Mouse (Mus musculus): ENCODE measurements around the gene Fbxo27.

The Fbxo27 gene

DNA sequence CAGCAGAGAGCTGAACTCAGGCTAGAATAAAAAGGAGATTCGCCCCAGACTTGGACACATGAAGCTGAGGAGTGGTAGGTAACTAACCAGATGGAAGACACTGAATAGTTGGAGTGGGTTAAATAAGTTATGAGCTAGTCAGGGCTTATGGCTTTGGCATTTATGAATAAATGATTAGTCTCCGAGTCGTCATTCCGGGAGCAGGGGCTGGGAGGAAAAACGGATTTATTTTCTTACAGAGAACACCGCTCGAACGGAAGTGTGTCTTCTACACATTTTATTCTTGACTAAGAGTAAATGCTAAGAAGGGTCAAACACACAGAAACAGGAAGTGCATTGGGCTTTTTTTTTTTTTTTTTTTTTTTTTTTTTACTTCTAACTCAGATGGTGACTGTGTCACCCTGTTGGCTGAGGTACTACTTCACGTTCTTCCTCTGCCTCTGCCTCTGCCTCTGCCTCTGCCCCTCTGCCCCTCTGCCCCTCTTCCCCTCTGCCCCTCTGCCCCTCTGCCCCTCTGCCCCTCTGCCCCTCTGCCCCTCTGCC lies 10.0 kb downstream of the Fbxo27 start:
- DNase-seq (ENCODE audit: extremely low spot score, low spot score), result no peak

DNA sequence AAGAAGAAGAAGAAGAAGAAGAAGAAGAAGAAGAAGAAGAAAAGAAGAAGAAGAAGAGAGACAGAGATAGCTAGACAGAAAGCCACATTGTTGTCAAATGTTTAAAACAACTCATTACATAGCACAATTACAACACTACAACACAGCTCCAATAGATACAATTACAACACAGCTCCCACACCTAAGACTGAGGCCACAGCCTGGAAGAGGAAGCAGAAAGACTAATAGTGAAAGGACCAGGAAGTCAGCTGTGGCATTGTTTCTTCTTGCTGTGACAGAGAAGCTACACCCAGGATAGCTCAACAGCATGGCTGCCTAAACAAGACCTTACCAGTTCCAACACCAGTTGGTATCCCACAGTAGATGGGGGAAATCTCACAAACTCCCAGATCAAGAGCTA lies 16.8 kb downstream of the Fbxo27 start:
- no peak for DNase-seq (ENCODE audit: extremely low spot score, low spot score)

DNA sequence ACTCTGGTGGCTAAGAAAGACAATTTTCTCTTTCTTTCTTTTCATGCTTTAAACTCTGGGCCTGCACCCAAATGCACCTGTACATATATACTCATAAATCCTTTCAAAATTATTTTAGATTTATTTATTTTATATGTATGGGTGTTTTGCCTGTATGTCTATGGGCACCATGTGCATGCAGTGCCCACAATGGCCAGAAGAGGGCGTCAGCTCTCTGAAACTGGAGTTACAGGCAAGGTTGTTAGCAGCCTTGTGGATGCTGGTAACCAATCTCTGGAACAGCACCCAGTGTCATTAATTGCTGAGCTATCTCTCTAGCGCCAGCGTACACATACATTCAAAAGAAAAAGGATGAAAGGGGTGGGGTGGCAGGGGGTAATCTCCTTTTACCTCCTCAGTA lies 18.3 kb downstream of the Fbxo27 start:
- no peak for DNase-seq (ENCODE audit: extremely low spot score, low spot score)

GRCm38 (mm10) chr7:28714667-28715066 lies 22.0 kb downstream of the Fbxo27 start:
- no peak for DNase-seq (ENCODE audit: extremely low spot score, low spot score)

DNA sequence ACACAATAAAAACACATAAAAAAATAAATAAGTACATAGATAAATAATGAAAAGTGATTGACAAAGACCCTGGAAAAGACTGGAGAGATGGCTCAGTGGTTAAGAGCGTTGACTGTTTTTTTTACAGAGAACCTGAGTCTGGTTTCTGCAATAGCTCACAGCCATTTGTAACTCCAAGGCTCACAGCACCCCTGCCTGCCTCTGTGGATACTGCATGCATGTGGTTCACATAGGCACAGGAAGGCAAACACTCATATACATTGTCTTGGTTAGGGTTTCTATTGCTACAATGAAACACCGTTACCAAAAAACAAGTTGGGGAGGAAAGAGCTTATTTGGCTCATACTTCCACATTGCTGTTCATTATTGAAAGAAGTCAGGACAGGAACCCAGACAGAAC lies 22.9 kb downstream of the Fbxo27 start:
- no peak for DNase-seq (ENCODE audit: extremely low spot score, low spot score)

- DNase-seq (ENCODE audit: extremely low spot score, low spot score), result peak; percentile 73
Measured at GRCm38 (mm10) chr7:28716590-28717281, 24.1 kb downstream of the Fbxo27 start, which contains the start of gene Fbxo17. Gene Fbxo17, plus strand, starts transcription at chr7:28716804.

GRCm38 (mm10) chr7:28717726-28718125 lies 25.1 kb downstream of the Fbxo27 start:
- no peak for DNase-seq (ENCODE audit: extremely low spot score, low spot score)

DNA sequence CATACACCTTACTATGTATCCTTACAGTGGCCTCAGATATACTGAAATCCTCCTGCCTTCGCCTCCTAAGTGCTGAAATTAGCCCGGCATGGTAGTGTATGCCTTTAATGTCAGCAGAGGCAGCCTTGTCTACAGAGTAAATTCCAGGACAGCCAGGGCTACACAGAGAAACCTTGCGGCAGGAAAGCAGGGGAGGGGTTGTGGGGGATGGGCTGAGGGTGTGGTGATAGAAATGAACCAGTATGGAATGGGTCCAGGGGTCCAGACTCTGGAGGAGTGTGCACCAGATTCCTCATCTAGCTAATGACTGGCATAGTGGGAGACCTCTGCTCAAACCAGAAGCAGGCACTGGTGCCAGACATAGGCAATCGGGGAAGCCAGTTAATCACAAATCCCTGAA lies 26.5 kb downstream of the Fbxo27 start:
- DNase-seq (ENCODE audit: extremely low spot score, low spot score), result no peak

DNA sequence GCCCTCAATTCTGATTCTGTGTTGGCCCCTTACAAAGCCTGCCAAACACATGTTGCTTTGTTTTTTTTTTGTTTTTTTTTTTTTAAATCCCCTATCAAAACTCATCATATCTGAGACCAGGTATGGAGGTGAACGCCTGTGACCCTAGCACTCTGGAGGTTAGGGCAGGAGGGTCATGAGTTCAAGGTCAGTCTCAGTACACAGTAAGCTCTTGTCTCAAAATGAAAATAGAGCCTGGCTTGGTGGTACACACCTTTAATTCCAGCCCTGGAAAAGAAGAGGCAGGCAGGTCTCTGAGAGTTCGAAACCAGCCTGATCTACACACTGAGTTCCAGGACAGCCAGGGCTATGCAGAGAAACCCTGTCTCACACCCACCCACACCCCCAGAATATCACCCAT lies 27.0 kb downstream of the Fbxo27 start:
- DNase-seq (ENCODE audit: extremely low spot score, low spot score), result no peak

DNA sequence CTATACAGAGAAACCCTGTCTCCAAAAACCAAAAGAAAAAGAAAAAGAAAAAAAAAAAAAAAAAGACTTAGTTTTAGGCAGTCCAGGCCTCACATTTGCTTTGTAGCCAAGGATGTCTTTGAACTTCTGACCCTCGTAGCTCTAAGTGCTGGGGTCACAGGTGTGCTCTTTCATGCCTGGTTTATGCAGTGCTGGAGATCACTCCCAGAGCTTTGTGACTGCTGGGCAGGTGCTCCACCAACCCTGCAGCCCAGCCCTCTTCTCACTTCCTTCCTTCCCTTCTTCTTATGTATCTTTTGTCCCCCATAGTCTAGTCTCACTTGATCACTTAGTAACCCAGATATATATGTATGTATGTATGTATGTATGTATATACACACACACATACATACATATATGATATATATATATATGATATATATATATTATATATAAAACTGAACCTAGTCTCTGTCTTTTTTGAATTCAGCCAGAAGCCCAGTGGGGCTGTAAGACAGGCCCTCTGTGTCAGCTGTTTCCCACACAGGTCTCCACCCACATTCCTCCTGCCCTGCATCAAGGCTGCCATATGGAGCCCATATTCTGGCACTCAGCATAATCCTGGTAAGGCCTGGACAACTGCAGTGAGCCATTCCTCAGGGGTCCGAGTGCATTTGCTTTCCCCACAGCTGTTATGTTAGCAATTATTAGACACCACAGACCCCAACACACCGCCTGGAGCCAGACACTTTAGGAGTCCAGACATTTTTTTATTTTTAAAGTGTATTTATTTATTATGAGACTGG lies 28.3 kb downstream of the Fbxo27 start:
- DNase-seq (ENCODE audit: extremely low spot score, low spot score), result no peak

DNA sequence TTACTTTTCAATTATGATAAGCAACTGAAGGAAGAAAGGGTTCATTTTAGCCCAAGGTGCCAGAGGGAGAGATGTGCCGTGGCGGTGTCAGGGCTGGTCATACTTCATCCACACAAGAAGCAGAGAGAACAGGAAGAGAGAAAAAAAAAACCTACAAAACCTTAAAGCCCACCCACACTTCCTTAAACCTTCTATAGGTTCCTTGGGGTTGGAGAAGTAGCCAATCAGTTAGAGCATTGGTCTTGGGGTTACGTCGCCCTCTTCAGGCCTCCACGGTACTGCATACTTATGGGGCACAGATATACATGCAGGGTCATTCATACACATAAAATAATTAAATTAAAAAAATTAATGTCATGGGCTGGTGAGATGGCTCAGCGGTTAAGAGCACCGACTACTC lies 29.4 kb downstream of the Fbxo27 start:
- DNase-seq (ENCODE audit: extremely low spot score, low spot score), result no peak

DNA sequence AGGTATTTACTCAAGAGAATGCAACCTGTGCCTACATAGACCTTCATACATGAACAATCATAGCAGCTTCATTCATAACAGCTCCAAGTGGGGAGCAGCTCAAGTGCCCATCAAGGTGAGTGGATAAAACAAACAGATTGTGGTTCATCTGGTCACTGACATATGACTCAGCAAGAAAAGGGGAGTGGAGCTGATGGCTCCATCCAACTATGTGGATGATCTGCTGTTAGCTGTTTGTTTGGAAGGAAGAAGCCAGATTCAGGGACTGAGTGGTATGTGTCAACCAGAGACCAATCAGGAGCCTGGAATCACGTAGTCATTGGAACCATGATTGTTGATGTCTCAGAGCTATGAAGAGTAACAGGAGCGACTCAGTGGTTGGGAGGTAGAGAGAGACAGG lies 32.0 kb downstream of the Fbxo27 start:
- DNase-seq (ENCODE audit: extremely low spot score, low spot score), result no peak

- peak; percentile 79 for DNase-seq (ENCODE audit: extremely low spot score, low spot score)
Measured at GRCm38 (mm10) chr7:28726600-28726999, 34.0 kb downstream of the Fbxo27 start.

- no peak for DNase-seq (ENCODE audit: extremely low spot score, low spot score)
Measured at GRCm38 (mm10) chr7:28727649-28728340, 35.1 kb downstream of the Fbxo27 start.

DNA sequence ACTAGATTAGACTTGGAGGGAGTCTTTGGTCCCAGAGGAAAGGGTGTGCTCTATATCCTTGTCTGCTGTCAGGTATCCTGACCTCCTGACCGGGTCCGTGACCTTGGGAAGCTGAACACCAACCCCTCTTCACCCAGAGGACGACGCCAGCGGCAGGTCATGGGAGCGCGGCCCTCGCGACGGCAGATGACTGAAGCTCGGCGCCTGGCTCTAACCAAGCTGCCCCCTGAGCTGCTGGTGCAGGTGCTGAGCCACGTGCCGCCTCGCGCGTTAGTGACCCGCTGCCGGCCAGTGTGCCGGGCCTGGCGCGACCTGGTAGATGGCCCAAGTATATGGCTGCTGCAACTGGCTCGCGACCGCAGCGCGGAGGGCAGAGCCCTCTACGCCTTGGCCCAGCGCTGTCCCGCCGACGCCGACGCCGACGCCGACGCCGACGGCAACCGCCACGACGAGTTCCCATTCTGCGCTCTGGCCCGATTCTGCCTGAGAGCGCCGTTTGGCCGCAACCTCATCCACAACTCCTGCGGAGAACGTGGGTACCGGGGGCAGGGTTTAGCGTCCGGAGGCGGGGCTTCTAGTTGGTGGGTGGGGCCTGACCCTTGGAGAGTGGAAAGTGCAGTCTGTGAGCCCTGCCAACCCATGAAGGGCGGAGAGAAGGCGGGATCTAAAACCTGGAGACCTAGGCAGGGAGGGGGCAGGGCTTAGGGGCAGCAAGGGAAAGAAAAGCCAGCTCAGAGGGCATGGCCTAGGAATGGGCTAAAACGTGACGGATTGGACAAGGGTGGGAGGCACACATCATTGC lies 39.9 kb downstream of the Fbxo27 start:
- DNase-seq (ENCODE audit: extremely low spot score, low spot score), result peak; percentile 82

GRCm38 (mm10) chr7:28733211-28733610 lies 40.6 kb downstream of the Fbxo27 start:
- DNase-seq (ENCODE audit: extremely low spot score, low spot score), result no peak

DNA sequence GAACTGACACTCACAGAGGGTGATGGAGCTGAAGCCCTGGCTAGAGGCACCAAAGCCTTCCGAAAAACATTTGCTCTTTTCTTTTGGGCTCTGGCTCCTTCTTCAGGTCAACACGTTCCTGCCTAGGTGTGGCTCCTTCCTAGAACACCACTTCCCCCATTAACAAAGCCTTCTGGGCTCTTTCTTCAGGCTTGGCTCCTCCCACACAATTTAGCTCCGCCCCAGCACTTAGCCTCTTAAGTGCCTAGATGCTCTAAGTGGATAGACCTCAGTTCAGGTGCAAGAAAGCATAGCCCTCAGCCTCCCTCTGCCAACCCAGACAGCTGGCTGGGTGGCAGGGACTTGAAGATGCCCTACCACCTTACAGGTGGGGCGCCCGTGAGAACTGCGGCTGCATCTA lies 43.1 kb downstream of the Fbxo27 start:
- no peak for DNase-seq (ENCODE audit: extremely low spot score, low spot score)

GRCm38 (mm10) chr7:28739829-28740228 lies 47.2 kb downstream of the Fbxo27 start:
- DNase-seq (ENCODE audit: extremely low spot score, low spot score), result no peak

- DNase-seq (ENCODE audit: extremely low spot score, low spot score), result no peak
Measured at GRCm38 (mm10) chr7:28740949-28741348, 48.3 kb downstream of the Fbxo27 start.

- DNase-seq (ENCODE audit: extremely low spot score, low spot score), result no peak
Measured at GRCm38 (mm10) chr7:28741368-28741708, 48.7 kb downstream of the Fbxo27 start.

DNA sequence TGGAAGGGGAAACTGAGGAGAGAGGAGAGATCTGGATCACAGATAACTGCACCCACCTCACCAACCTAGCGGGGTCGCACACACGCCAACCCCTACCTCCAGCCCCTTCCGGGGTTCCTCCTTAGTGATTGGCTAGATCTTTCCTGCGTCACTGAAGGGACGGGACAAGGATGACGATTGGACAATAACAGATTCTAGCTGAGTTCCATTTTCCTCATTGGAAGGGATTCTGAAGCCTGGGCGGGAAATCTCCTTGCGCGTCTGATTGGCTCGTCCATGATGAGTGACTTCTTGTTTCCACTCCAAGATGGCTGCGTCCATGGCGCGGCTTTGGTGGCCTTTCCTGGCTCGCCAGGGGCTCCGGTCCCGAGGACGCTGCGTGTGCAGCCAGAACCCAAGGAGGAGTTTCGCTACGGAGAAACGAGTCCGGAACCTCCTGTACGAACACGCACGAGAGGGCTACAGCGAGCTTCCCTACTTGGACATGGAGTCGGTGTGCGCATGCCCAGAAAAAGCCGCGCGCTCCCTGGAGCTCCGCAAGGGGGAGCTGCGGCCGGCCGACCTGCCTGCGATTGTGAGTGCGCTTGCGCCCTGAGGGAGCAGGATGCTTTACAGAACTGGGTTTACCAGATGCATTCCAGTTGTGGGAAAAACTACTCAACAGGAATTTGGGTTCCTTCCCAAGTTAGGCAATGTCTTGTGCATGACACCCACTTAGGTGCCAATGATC lies 49.2 kb downstream of the Fbxo27 start, which contains the start of the genes Mrps12 and Sars2:
Mrps12 (minus strand) TSS at position 112 of the 730 bp plus-strand sequence.
Sars2 (plus strand) TSS at position 284 of the 730 bp plus-strand sequence.
- DNase-seq (ENCODE audit: extremely low spot score, low spot score), result peak; percentile 99

Data from neural tube, embryonic 10.5 days (tissue).